Mouse (Mus musculus): ENCODE data around the gene Gli2.

GRCm38 (mm10) chr1:118955791-118956190 lies 97.6 kb downstream of the Gli2 start:
- TF ChIP-seq CTCF (IDR thresholded peaks at IDR 0.05; ENCODE audit: extremely low read depth, insufficient read depth, low read length) = no peak
- no peak for TF ChIP-seq POLR2A (IDR thresholded peaks at IDR 0.05; ENCODE audit: extremely low read depth, insufficient read depth, low read length)

All from cortical plate, adult 2 months (tissue).